Mouse (Mus musculus) MEL-GATA-1-ER (cell line): ENCODE measurements around the gene Pde4d.

Experiments used
- DNase-seq: peaks from one replicate; pipeline ENCODE4 v3.0.0-alpha.2; 2012; ENCODE audit warnings: low read depth; ENCODE audit errors: extremely low read depth

The Pde4d gene

GRCm38 (mm10) chr13:109376681-109377080 lies 926.9 kb downstream of the Pde4d start:
- no peak for DNase-seq

DNA sequence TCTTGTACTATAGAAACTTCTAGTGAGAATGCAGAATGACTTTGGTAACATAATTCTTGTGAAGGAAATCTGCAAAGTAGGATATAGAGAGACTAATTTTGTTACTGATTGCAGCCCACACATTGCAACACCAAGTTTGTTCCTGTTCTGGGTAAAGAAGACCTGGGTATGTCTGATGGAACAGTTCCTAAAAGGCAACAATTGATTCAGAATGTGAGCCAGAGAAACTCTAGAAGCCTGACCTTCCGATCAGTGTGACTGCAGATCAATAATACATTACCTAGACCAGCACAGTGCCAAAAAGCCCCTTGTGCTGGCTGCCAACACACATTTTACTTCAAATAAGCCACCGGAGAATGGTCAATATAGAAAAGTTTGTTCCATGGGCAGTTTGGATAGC lies 930.4 kb downstream of the Pde4d start:
- DNase-seq, result no peak

GRCm38 (mm10) chr13:109388626-109389220 lies 939.0 kb downstream of the Pde4d start:
- no peak for DNase-seq

DNA sequence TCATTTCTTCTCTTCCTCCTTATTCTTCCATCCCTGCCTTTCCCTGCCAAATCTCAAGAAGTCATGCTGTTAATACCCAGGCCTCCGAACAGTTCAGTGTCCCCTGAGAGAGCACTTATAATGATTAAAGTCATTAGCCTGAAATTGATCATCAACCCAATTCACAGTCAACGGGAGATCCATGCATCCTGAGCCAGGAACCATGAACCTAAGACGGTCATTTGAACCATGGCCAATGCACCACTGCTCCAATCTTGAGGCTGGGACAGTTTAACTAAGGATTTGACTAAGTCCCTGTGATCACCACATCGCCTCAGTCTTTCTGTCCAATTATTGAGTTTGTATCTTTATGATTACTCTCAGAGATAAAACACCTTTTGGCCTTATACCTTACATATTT lies 952.6 kb downstream of the Pde4d start:
- no peak for DNase-seq

- DNase-seq, result no peak
Measured at GRCm38 (mm10) chr13:109402936-109403335, 953.2 kb downstream of the Pde4d start.

DNA sequence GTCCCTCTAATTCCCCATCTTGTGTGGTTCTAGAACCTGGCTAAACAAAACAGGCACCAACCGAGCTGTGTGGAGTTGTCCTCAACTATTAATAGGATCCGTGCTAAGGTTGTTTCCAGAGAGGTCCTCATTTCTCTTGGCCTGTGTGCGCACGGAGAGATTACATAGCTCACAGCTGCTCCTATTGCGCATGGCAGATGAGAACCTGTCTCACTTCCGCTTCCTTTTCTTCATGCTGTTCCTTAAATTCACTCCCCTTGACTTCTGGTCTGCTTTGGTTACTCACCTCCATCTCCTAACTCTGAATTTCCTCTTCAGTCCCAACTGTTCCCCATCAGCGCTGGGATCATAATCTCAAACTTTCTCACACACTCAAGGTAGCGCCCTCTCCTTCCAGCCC lies 956.6 kb downstream of the Pde4d start:
- no peak for DNase-seq

GRCm38 (mm10) chr13:109407371-109407770 lies 957.6 kb downstream of the Pde4d start:
- DNase-seq, result no peak

DNA sequence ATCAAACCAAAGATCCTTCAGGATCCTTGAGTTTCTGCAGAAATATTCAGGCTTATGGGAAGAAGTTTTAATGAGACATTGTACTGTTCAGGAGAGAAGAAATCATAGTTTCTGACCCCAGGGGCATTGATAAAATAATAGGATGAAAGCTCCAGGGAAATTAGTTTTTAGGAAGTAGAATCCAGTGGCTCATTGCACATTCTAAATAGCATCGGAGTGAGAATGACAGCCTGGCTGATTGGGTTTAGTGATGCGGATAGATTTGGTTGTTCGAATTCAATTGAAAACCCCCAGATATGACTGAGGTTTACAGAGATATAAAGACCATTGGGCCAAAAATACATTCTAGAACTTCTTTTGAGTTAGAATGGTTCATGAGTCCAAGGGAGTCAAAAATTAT lies 970.7 kb downstream of the Pde4d start:
- DNase-seq, result no peak

DNA sequence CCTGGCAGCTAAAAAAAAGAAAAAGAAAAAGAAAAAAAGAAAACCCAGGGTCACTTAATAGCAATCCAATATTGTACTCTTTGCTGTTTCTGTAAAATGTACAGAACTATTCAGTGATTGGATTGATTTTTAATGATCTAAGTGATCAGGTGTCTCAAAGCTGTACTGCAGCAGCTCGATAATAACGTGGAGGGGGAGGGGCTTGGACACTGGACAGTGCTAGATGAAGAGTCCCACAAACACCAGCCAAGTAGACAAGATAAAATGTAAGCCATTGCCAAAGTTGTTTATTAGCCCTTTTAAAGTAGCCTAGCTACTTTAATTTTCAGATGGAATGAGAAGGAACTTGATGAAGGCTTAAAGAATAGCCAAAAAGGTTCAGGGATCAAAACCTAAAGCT lies 975.2 kb downstream of the Pde4d start:
- DNase-seq, result no peak

DNA sequence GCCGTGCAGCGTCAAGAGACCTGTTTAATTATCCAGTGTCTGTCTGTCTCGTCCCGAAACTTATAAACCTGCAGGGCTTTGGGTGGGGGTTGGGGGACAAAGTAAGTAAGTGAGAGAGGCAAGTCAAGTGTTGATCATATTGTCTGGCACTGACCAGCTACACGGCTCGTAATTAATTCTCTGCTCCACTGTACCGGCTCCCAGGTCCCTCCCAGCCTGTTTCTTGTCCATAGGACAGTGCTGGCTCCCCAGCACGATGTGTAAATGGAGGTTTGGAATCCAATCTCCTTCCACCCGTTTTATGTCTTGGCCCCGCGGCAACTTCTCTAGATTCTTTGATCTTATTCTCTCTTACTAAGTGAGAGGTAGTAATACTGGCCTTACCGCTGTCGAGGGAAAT lies 975.8 kb downstream of the Pde4d start:
- no peak for DNase-seq

GRCm38 (mm10) chr13:109426058-109426457 lies 976.3 kb downstream of the Pde4d start:
- no peak for DNase-seq

- DNase-seq, result no peak
Measured at GRCm38 (mm10) chr13:109427541-109427940, 977.8 kb downstream of the Pde4d start.

DNA sequence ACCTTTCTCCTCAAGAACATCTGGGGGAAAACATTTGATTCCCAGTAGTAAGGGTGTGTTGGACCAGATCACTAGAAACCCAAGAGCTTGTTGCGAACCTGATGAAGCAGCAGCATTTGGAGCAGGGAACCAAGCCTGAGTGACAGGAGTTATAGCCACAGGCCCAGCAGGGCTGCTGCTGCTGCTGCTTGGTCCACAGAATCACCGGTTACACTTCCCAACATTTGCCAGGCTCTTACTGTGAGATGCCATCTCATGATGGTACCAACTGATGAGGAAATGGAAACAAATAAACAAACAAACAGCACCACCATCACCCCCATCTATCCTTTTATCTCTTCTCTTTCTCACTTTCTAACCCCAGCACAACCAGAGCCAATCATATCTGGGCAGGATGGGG lies 979.8 kb downstream of the Pde4d start:
- no peak for DNase-seq

- no peak for DNase-seq
Measured at GRCm38 (mm10) chr13:109437231-109437776, 987.6 kb downstream of the Pde4d start.

- no peak for DNase-seq
Measured at GRCm38 (mm10) chr13:109439436-109440161, 989.9 kb downstream of the Pde4d start.

DNA sequence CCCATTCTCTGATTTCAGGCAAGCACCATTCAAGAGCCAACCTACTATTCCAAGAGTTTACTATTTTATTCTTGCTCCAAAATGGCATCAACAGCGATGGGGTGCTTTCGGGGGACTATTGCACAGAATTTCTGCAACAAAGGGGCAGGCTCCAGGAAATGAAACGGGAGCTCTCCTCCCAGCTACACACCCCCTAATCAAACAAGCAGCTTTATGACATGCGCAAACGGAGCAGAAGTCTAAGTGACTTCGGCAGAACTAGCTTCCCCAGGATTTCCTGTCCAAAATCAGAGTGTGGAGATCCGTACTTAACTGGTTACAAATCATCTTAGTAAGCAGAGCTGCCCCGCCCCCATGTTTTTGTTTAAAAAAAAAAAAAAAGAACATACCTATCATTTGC lies 990.6 kb downstream of the Pde4d start:
- DNase-seq, result no peak

DNA sequence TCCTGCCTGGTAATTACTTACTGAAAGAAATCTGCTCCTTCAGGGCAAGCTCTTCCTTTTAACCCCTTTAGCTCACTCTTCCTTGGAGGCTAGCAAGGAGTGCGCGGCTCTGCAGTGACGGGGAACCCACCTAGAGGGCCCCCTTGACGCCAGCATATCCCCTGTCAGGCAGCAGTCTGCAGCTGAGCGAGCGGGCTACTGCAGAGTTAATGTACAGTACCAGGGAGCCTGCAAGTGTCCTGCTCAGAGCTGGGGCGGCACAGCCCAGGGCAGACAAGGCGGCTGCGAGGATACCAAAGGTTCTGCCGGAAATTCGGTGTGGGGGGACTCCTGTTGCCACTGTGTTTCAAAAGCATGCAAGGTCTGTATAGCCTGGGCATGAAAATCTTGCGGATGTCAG lies 991.1 kb downstream of the Pde4d start:
- no peak for DNase-seq

DNA sequence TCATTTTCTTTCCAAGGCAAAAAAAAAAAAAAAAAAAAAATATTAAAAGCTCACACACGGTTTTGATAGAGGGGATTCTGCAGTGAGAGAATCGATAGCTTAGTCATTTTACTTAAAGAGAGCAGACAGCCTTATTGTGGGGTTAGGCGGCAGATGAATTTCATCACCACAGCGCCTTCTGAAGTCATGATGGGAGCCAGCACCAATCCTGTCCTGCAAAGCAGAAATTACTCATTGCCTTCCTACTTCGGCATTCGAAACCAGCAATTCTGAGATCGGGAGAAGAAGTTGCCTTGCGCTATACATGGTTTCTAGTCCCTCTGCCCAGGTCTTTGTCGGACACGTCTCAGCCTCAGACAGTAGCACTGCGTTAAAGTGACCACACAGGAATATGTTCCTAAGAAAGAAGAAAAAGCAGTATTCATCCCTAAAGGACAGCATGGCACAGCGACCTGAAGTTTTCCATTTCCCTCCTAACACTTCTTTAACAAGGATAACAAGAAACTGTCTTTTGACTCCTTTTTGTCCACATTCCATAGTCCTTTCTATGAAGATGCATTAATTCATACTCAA lies 991.7 kb downstream of the Pde4d start:
- DNase-seq, result no peak

GRCm38 (mm10) chr13:109446138-109446537 lies 996.4 kb downstream of the Pde4d start:
- no peak for DNase-seq

GRCm38 (mm10) chr13:109448121-109448520 lies 998.4 kb downstream of the Pde4d start:
- no peak for DNase-seq

DNA sequence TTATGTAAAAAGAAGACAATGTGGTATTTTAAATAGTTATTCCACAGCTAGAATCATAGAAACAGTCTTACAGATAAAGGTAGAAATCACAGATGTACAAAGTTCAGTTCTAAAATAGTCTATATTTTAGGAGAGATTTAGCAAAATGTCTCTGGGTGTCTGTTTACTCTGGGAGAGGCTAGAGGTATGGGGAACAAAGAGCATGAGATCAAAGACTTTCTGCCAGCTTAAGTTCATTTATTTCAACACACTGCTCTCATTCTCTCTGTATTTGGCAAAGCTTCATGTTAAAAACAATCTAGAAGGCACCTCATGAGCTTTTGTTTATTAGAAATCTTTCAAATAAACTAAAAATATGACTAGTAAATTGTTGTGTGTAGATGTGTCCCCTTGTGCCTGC lies 1024.6 kb downstream of the Pde4d start:
- no peak for DNase-seq

DNA sequence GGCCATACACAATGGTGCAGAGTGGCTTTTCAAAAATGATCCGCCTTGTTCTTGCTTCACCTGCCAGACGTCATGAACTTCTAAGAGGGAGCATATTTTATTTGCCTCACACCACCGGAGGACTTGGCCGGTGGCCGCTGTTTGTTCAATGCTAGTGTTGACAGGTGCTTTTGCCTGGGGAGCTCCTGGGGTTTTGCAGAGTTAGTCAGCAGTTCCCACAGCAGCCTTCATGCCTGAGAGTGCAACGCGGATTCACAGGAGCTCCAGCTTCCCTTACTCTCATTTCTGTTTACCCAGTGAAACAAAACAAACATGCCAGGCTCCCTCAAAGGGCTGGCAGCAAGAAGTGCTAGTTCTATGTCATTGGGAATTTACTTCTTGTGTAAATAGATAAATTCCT lies 1031.7 kb downstream of the Pde4d start:
- DNase-seq, result no peak

DNA sequence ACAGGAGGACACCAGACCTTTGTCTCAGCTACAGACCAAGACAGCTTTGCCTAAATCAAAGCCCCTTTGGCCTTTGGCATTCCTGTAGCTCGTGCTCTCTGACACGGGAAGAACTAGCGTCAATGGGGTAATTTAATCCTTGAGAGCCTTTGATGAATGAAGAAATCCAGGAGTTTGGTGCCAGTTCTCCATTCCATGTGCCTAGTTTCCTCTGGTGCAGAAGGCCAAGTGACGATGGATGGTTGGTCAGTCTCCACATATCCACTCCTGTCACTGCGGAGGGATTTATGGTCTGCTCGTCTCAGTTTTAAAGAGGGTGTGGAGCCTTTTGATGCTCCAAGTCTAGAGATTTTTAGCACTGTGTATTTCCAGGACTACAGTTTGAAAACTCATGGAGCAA lies 1036.4 kb downstream of the Pde4d start:
- no peak for DNase-seq
